Mouse (Mus musculus): ENCODE results near the gene Ago1.

DNA sequence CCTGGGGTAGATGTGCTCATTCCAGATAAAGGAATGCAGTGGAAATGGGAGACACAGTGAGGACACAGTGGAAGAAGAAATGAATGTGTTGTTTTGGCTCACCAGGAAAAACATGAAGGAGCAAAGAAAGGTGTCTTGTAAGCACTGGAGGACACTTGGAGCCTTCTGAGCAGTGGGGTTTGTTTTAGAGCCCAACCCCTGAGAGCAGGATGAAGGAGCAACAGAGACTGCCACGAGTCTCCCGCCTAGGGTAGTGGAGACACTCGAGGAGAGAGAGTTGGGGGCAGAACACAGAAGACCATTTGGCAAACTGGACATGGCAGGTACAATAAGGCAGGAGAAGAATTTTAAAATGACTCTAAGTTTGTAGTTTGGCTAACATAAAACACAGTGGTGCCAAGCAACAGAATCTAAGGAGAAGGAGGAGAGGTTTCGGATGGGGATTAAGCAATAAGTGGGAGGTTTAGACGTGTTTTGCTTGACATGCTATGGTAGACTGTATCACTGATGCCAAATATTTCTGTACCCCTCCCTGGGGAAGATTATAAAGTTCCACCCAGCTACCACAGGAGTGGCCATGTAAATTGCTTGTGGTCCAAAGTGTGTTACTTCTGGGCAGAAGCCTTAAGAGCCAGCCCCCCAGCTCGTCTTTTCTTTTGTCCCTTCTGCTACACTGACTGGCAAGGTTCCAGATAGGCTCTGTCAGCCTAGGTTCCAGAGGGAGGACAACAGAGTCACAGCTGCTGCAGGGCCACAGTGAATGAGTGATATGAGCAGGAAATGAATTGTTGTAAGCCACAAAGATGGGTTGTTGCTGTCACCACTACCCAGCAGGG lies 34.0 kb upstream of the Ago1 start:
- TF ChIP-seq POLR2A (IDR thresholded peaks at IDR 0.05; ENCODE audit: low read depth, low read length): no peak
- no peak for TF ChIP-seq EP300 (IDR thresholded peaks at IDR 0.05; ENCODE audit: low read length)
- no peak for TF ChIP-seq GABPA (IDR thresholded peaks at IDR 0.05; ENCODE audit: insufficient replicate concordance, low read depth, low read length)
